Mouse (Mus musculus) layer of hippocampus, adult 8-10 months (tissue): ENCODE data around the gene Gm20604. TPM values are rescaled to one million over a fixed set of nuclear protein-coding genes. Genes with fewer than 3 reads are reported as not detected.

Experiments used
- total RNA-seq, 4 experiments: library from RNA; stranded (reverse); gene quantifications; 2 replicates each; pipeline ENCODE4 v1.2.4; 2022

Gene Gm20604
- total RNA-seq, 4 experiments from 2014 or later, result 12.3 to 15.5 (median 14.9) TPM

Other genes starting within 250 kb of the Gm20604 start
- 100 to 1,000 TPM; 115 to 125 (median 120) TPM for gene Chga, start 203.7 kb downstream of the Gm20604 start, total RNA-seq
- 10 to 100 TPM; 57.5 to 71.0 (median 61.8) TPM for gene Itpk1, start 53.7 kb downstream of the Gm20604 start, total RNA-seq
- gene Moap1, start 15.0 kb downstream of the Gm20604 start, total RNA-seq, result 10 to 100 TPM; 25.7 to 29.4 (median 26.8) TPM
- gene Tmem251, start 14.9 kb downstream of the Gm20604 start, total RNA-seq, result 1 to 10 TPM; 4.9 to 6.4 (median 5.6) TPM
- not detected for gene Gm28051, start 907 bp downstream of the Gm20604 start, total RNA-seq
- 10 to 100 TPM; 10.9 to 13.3 (median 12.1) TPM for gene Gon7, start 869 bp downstream of the Gm20604 start, total RNA-seq
- gene Ubr7, start 705 bp downstream of the Gm20604 start, total RNA-seq, result 10 to 100 TPM; 28.8 to 33.1 (median 31.7) TPM
- 10 to 100 TPM; 19.1 to 24.3 (median 20.9) TPM for gene Btbd7, start 119.8 kb upstream of the Gm20604 start, total RNA-seq
- gene Cox8c, start 140.6 kb upstream of the Gm20604 start, total RNA-seq, result not detected
- gene Unc79, start 190.2 kb upstream of the Gm20604 start, total RNA-seq, result 10 to 100 TPM; 43.4 to 60.3 (median 54.2) TPM